Comparison of ENCODE assay signal across 24 mouse cellular contexts in genomic region chr1:128098309-128098708, GRCm38 (mm10). TPM values are rescaled to one million over a fixed set of nuclear protein-coding genes. Genes with fewer than 3 reads are reported as not detected.
DNase-seq lines count a peak whose midpoint lies in the region; TF ChIP-seq lines count a peak whose summit lies in the region.
"Had no signal": no experiment of that assay in that cellular context is flagged by ENCODE, and none has a peak within 500 bp of the region (broad histone marks: within the 10 kb centered on the region; RNA-seq: fewer than 3 reads in every experiment).

No protein-coding gene starts in this region.

- TF ChIP-seq CTCF in ES-Bruce4 (IDR thresholded peaks at IDR 0.05; ENCODE audit: low read depth, low read length) (no peak), MEL (IDR thresholded peaks at IDR 0.05 in 2 of 3, conservative IDR thresholded peaks at IDR 0.05 in 1 of 3; ENCODE audit: control insufficient read depth in 1 of 3, insufficient read depth in 1 of 3, low read depth in 2 of 3, low read length in 3 of 3, poor library complexity in 1 of 3, severe bottlenecking in 1 of 3) (no peak)

- no peak for TF ChIP-seq RAD21 in MEL (IDR thresholded peaks at IDR 0.05; ENCODE audit: low read depth, low read length)

- DNase-seq in ES-CJ7 (ENCODE audit: low read depth, low spot score): peak; percentile 27
- DNase-seq in ES-E14 (ENCODE audit: low read depth, low spot score): no peak
- DNase-seq in MEL (ENCODE audit: low read depth, low spot score): peak; percentile 27
- DNase-seq in liver: no peak
- DNase-seq in thymus, postnatal 25 days: no peak
- DNase-seq in gastrocnemius, adult 18-20 months (ENCODE audit: low spot score): no peak
- DNase-seq in kidney, postnatal 36 days: no peak
- DNase-seq: adrenal gland, adult 2 months; adrenal gland, adult 8-10 months; adrenal gland, postnatal 10 days; adrenal gland, postnatal 14 days; adrenal gland, postnatal 25 days; adrenal gland, postnatal 36 days; B cell, adult 2 months; cerebellum, adult 11 months; cerebellum, adult 11-12 months; cerebellum, adult 18-20 months; cerebellum, adult 2 months; cerebellum, adult 8-10 months; cerebellum, adult 9-10 months had no signal

- no peaks in the 10 kb centered on the region for H3K4me1 ChIP-seq in ES-Bruce4 (ENCODE audit: control insufficient read depth, insufficient read depth, low read length)
- peaks cover 10 to 12% of the 10 kb centered on the region in 2 experiments for H3K4me1 ChIP-seq in ES-E14 (ENCODE audit: control insufficient read depth in 2 of 2, insufficient read depth in 2 of 2, low read length in 2 of 2, poor library complexity in 1 of 2)
- H3K4me1 ChIP-seq in MEL (ENCODE audit: control insufficient read depth in 1 of 2, insufficient read depth in 2 of 2, low read length in 2 of 2): peaks cover 15 to 19% of the 10 kb centered on the region in 2 experiments

- H3K27me3 ChIP-seq in ES-Bruce4 (ENCODE audit: control insufficient read depth, insufficient read depth, low read length, poor library complexity, severe bottlenecking) (no peaks in the 10 kb centered on the region), MEL (ENCODE audit: control insufficient read depth in 1 of 2, insufficient read depth in 2 of 2, low read length in 2 of 2) (no peaks in the 10 kb centered on the region)
- H3K27me3 ChIP-seq: CH12.LX, Patski had no signal

- H3K9ac ChIP-seq in ES-Bruce4 (ENCODE audit: low read depth, poor library complexity, severe bottlenecking) (0 out of 2 replicates have a peak overlapping the region, but pooled peaks have one; percentile 21), ES-E14 (ENCODE audit: insufficient read depth, low read depth, low read length, poor library complexity, severe bottlenecking) (no peak overlapping the region), MEL (ENCODE audit: control insufficient read depth, low read depth, low read length, poor library complexity, severe bottlenecking) (no peak overlapping the region)

- peaks cover 2% of the 10 kb centered on the region; the same call in 1 of the 2 replicates for H3K79me2 ChIP-seq in MEL (ENCODE audit: control insufficient read depth, insufficient read depth, low read length, poor library complexity)

- no peaks in the 10 kb centered on the region for H3K36me3 ChIP-seq in ES-Bruce4 (ENCODE audit: control insufficient read depth, insufficient read depth, low read length, poor library complexity, severe bottlenecking)
- no peaks in the 10 kb centered on the region for H3K36me3 ChIP-seq in ES-E14 (ENCODE audit: control insufficient read depth, insufficient read depth, low read length, poor library complexity, severe bottlenecking)
- H3K36me3 ChIP-seq in MEL (ENCODE audit: control insufficient read depth in 1 of 2, insufficient read depth in 2 of 2, low read length in 2 of 2): peaks cover 0 to 15% of the 10 kb centered on the region in 2 experiments; a peak in 2 of 4 replicates

- no peak for TF ChIP-seq EP300 in ES-Bruce4 (IDR thresholded peaks at IDR 0.05; ENCODE audit: insufficient read depth, low read depth, low read length)
- peak in 1 of 2 experiments; percentile 29; a peak in 1 of 4 replicates for TF ChIP-seq EP300 in MEL (IDR thresholded peaks at IDR 0.05; ENCODE audit: low read depth in 1 of 2, low read length in 2 of 2)

- in situ Hi-C loops in ES-E14 (cut with MboI; ENCODE audit: low sequenced_read_pairs in 2 of 2, unreplicated experiment in 2 of 2): no loop called here

- no peak overlapping the region for H3K4me3 ChIP-seq in ES-Bruce4 (ENCODE audit: low read depth, low read length)
- H3K4me3 ChIP-seq in ES-E14 (ENCODE audit: insufficient read depth in 1 of 2, low read depth in 1 of 2, low read length in 2 of 2, poor library complexity in 1 of 2, severe bottlenecking in 1 of 2): no peak overlapping the region
- H3K4me3 ChIP-seq in MEL (ENCODE audit: control insufficient read depth in 1 of 2, insufficient read depth in 1 of 2, low read depth in 2 of 2, low read length in 2 of 2): no peak overlapping the region

- no peak for TF ChIP-seq POLR2A in ES-Bruce4 (IDR thresholded peaks at IDR 0.05; ENCODE audit: insufficient read depth, low read length)
- no peak for TF ChIP-seq POLR2A in MEL (IDR thresholded peaks at IDR 0.05; ENCODE audit: control insufficient read depth in 1 of 2, insufficient read depth in 1 of 2, low read depth in 1 of 2, low read length in 2 of 2, poor library complexity in 1 of 2)

- peak overlapping the region; percentile 85 for H3K27ac ChIP-seq in ES-Bruce4 (ENCODE audit: insufficient read depth, low read length)
- peak overlapping the region; percentile 44; the same call in 1 of the 2 replicates for H3K27ac ChIP-seq in ES-E14 (ENCODE audit: insufficient read depth, low read depth, low read length, poor library complexity, severe bottlenecking)
- H3K27ac ChIP-seq in MEL (ENCODE audit: control insufficient read depth, low read depth, low read length): no peak overlapping the region

- H3K9me3 ChIP-seq in ES-Bruce4 (replicated peaks; ENCODE audit: control insufficient read depth, insufficient read depth, low read length, poor library complexity, severe bottlenecking) (no peaks in the 10 kb centered on the region; the same call in 1 of the 2 replicates), ES-E14 (ENCODE audit: control insufficient read depth, insufficient read depth, low read depth, low read length) (no peaks in the 10 kb centered on the region), MEL (replicated peaks; ENCODE audit: insufficient read depth, low read length) (no peaks in the 10 kb centered on the region)
- H3K9me3 ChIP-seq: G1E had no signal

TF ChIP-seq in ES-E14, 5 proteins besides CTCF, POLR2A, EP300 and RAD21:
- TF ChIP-seq ZC3H11A (IDR thresholded peaks at IDR 0.05; ENCODE audit: borderline replicate concordance, low read depth, low read length) (no peak), MAFK (IDR thresholded peaks at IDR 0.05; ENCODE audit: insufficient read depth, low read depth, low read length) (no peak), HCFC1 (IDR thresholded peaks at IDR 0.05; ENCODE audit: borderline replicate concordance, insufficient read depth, low read length) (no peak), ZNF384 (IDR thresholded peaks at IDR 0.05; ENCODE audit: low read depth, low read length) (no peak), CHD2 (IDR thresholded peaks at IDR 0.05; ENCODE audit: low read depth, low read length) (no peak)

TF ChIP-seq in MEL, 35 proteins besides CTCF, POLR2A, EP300 and RAD21:
- peak; percentile 49 for TF ChIP-seq GATA1 (IDR thresholded peaks at IDR 0.05; ENCODE audit: low read depth, low read length)
- peak; percentile 62; the same call in 1 of the 2 replicates for TF ChIP-seq MAFK (IDR thresholded peaks at IDR 0.05; ENCODE audit: borderline replicate concordance, low read depth, low read length)
- TF ChIP-seq ETS1 (IDR thresholded peaks at IDR 0.05; ENCODE audit: low read depth, low read length): peak; percentile 55
- TF ChIP-seq HCFC1 (IDR thresholded peaks at IDR 0.05; ENCODE audit: low read depth, low read length): no peak
- 0 out of 2 replicates have a peak, but pooled peaks have one; percentile 21 for TF ChIP-seq MXI1 (IDR thresholded peaks at IDR 0.05; ENCODE audit: low read depth, low read length)

RNA-seq across cellular contexts. Expression of gene Zranb3, which starts 4.5 kb away (rescaled TPM):
- polyA plus RNA-seq in ES-Bruce4 (2011; ENCODE audit: insufficient read depth, insufficient read length, low read depth, missing spikeins) (47.5 and 55.7 TPM in 2 replicates), MEL (2012; ENCODE audit: insufficient read depth in 1 of 2, insufficient read length in 2 of 2, low read depth in 1 of 2, low replicate concordance in 2 of 2, missing spikeins in 1 of 2) (1 to 10 TPM in 1 of 2 experiments, not detected in 1; 3.9 TPM)
- total RNA-seq in ES-E14 (2012; rRNA removed) (19.2 and 19.5 TPM in 2 replicates), MEL (2012; rRNA removed) (4.1 and 4.8 TPM in 2 replicates)
- total RNA-seq in gastrocnemius, adult 18-20 months (2021): 1 to 10 TPM; 5.6 to 5.7 TPM

RNA-seq across cellular contexts. Expression of gene R3hdm1, which starts 4.8 kb away (rescaled TPM):
- 135 and 151 TPM in 2 replicates for polyA plus RNA-seq in ES-Bruce4 (2011; ENCODE audit: insufficient read depth, insufficient read length, low read depth, missing spikeins)
- 52.9 and 56.6 TPM in 2 replicates for total RNA-seq in ES-E14 (2012; rRNA removed)
- 17.7 and 22.2 TPM in 2 replicates for total RNA-seq in MEL (2012; rRNA removed)
- 100 to 1,000 TPM; 106 to 164 TPM for polyA plus RNA-seq in MEL (2012; ENCODE audit: insufficient read depth in 1 of 2, insufficient read length in 2 of 2, low read depth in 1 of 2, low replicate concordance in 2 of 2, missing spikeins in 1 of 2)
- total RNA-seq in gastrocnemius, adult 18-20 months (2021): 10 to 100 TPM; 69.7 to 78.6 TPM

Comparison
In these comparisons a context has a peak if more than half of its experiments do, and no peak if none do; other contexts are left out.
1. DNase-seq: peak in ES-CJ7 (single experiment) and MEL (single experiment); none in ES-E14 (single experiment), liver (single experiment), thymus, postnatal 25 days (single experiment), gastrocnemius, adult 18-20 months (single experiment) and kidney, postnatal 36 days (0 of 2).